Mouse (Mus musculus): ENCODE measurements around the gene Jagn1. TPM values are rescaled to one million over a fixed set of nuclear protein-coding genes. Genes with fewer than 3 reads are reported as not detected.
A peak's percentile ranks its signal among the peaks of the same experiment; 100 is the strongest.

Jagn1 gene
- polyA plus RNA-seq, 1 experiment from 2014 or later = 56.0 TPM

- Histone ChIP-seq H3K4me3 (no peak within 1 kb of the TSS), H3K4me2 (no peak within 1 kb of the TSS), H3K9me3 (replicated peaks) (no peaks in the 10 kb centered on the region), H3K36me3 (no peaks in the 10 kb centered on the region), H3K27me3 (replicated peaks) (no peaks in the 10 kb centered on the region), H3K4me1 (no peaks in the 10 kb centered on the region), H3K27ac (no peak within 1 kb of the TSS), H3K9ac (no peak within 1 kb of the TSS)
- 24% methylated on average over 10 of the region's 10 CpGs for WGBS (ENCODE audit: insufficient replicate concordance)
- no peak for ATAC-seq
Measured at GRCm38 (mm10) chr6:113457952-113458534, 15.7 kb downstream of the Jagn1 start, which contains the start of gene Il17re. Il17re (plus strand) TSS chr6:113458484.

- H3K27ac ChIP-seq = no peak overlapping the region
- no peak for ATAC-seq
- no peaks in the 10 kb centered on the region for H3K4me1 ChIP-seq
- H3K9ac ChIP-seq = no peak overlapping the region
- 63% methylated on average over 10 of the region's 10 CpGs for WGBS (ENCODE audit: insufficient replicate concordance)
- no peak overlapping the region for H3K4me2 ChIP-seq
- H3K4me3 ChIP-seq = no peak overlapping the region
- H3K9me3 ChIP-seq (replicated peaks) = no peaks in the 10 kb centered on the region
- no peaks in the 10 kb centered on the region for H3K27me3 ChIP-seq (replicated peaks)
- H3K36me3 ChIP-seq = no peaks in the 10 kb centered on the region
Measured at GRCm38 (mm10) chr6:113458635-113459034, 16.3 kb downstream of the Jagn1 start.

- Histone ChIP-seq H3K9ac (no peak overlapping the region), H3K9me3 (replicated peaks) (no peaks in the 10 kb centered on the region), H3K36me3 (no peaks in the 10 kb centered on the region), H3K4me3 (no peak overlapping the region), H3K27ac (no peak overlapping the region), H3K4me2 (no peak overlapping the region), H3K4me1 (peaks cover 3% of the 10 kb centered on the region), H3K27me3 (replicated peaks) (peaks cover 29% of the 10 kb centered on the region; the same call in 1 of the 2 replicates)
- no peak for ATAC-seq
- WGBS (ENCODE audit: insufficient replicate concordance) = 58% methylated on average over 7 of the region's 7 CpGs
Measured at GRCm38 (mm10) chr6:113464040-113464439, 21.7 kb downstream of the Jagn1 start.

- Histone ChIP-seq H3K4me3 (no peak overlapping the region), H3K36me3 (no peaks in the 10 kb centered on the region), H3K27ac (no peak overlapping the region), H3K9ac (no peak overlapping the region), H3K4me1 (peaks cover 13% of the 10 kb centered on the region), H3K27me3 (replicated peaks) (peaks cover 44% of the 10 kb centered on the region), H3K9me3 (replicated peaks) (no peaks in the 10 kb centered on the region), H3K4me2 (no peak overlapping the region)
- WGBS (ENCODE audit: insufficient replicate concordance) = 51% methylated on average over 5 of the region's 5 CpGs
- no peak for ATAC-seq
Measured at GRCm38 (mm10) chr6:113465602-113466001, 23.2 kb downstream of the Jagn1 start.

- H3K9ac ChIP-seq = no peak overlapping the region
- peak overlapping the region; percentile 75 for H3K4me2 ChIP-seq
- peaks cover 64% of the 10 kb centered on the region for H3K27me3 ChIP-seq (replicated peaks)
- peaks cover 21% of the 10 kb centered on the region for H3K4me1 ChIP-seq
- WGBS (ENCODE audit: insufficient replicate concordance) = 44% methylated on average over 3 of the region's 3 CpGs
- H3K27ac ChIP-seq = no peak overlapping the region
- no peaks in the 10 kb centered on the region for H3K9me3 ChIP-seq (replicated peaks)
- no peak for ATAC-seq
- H3K4me3 ChIP-seq = no peak overlapping the region
- H3K36me3 ChIP-seq = no peaks in the 10 kb centered on the region
Measured at GRCm38 (mm10) chr6:113468512-113468911, 26.1 kb downstream of the Jagn1 start.

GRCm38 (mm10) chr6:113469021-113469420 is 26.7 kb downstream of the Jagn1 start:
- Histone ChIP-seq H3K9ac (peak overlapping the region; percentile 56; the same call in 1 of the 2 replicates), H3K36me3 (no peaks in the 10 kb centered on the region), H3K4me3 (peak overlapping the region; percentile 34), H3K4me2 (peak overlapping the region; percentile 75), H3K9me3 (replicated peaks) (no peaks in the 10 kb centered on the region), H3K27me3 (replicated peaks) (peaks cover 62% of the 10 kb centered on the region), H3K27ac (no peak overlapping the region), H3K4me1 (peaks cover 21% of the 10 kb centered on the region)
- ATAC-seq = peak; percentile 61; the same call in 1 of the 2 replicates
- WGBS (ENCODE audit: insufficient replicate concordance) = 5% methylated on average over 9 of the region's 9 CpGs

GRCm38 (mm10) chr6:113469432-113469831 is 27.1 kb downstream of the Jagn1 start:
- Histone ChIP-seq H3K4me1 (peaks cover 21% of the 10 kb centered on the region), H3K4me2 (peak overlapping the region; percentile 75), H3K36me3 (no peaks in the 10 kb centered on the region), H3K4me3 (peak overlapping the region; percentile 34), H3K27me3 (replicated peaks) (peaks cover 58% of the 10 kb centered on the region), H3K9ac (peak overlapping the region; percentile 56), H3K27ac (no peak overlapping the region), H3K9me3 (replicated peaks) (no peaks in the 10 kb centered on the region)
- ATAC-seq = peak; percentile 61
- 2% methylated on average over 31 of the region's 31 CpGs for WGBS (ENCODE audit: insufficient replicate concordance)

GRCm38 (mm10) chr6:113471297-113471936 is 29.0 kb downstream of the Jagn1 start, which contains the start of gene Il17rc:
Il17rc (plus strand) TSS chr6:113471427.
- WGBS (ENCODE audit: insufficient replicate concordance) = 43% methylated on average over 12 of the region's 12 CpGs
- no peaks in the 10 kb centered on the region for H3K36me3 ChIP-seq
- H3K4me2 ChIP-seq = peak within 1 kb of the TSS; percentile 45
- H3K4me3 ChIP-seq = 0 out of 2 replicates have a peak within 1 kb of the TSS, but pooled peaks have one; percentile 12
- H3K27me3 ChIP-seq (replicated peaks) = peaks cover 53% of the 10 kb centered on the region
- peak within 1 kb of the TSS; percentile 9; the same call in 1 of the 2 replicates for H3K9ac ChIP-seq
- H3K9me3 ChIP-seq (replicated peaks) = no peaks in the 10 kb centered on the region
- no peak within 1 kb of the TSS for H3K27ac ChIP-seq
- ATAC-seq = no peak
- H3K4me1 ChIP-seq = peaks cover 21% of the 10 kb centered on the region

- Histone ChIP-seq H3K9me3 (replicated peaks) (no peaks in the 10 kb centered on the region), H3K4me1 (peaks cover 21% of the 10 kb centered on the region), H3K4me2 (0 out of 2 replicates have a peak overlapping the region, but pooled peaks have one; percentile 45), H3K36me3 (no peaks in the 10 kb centered on the region), H3K27me3 (replicated peaks) (peaks cover 60% of the 10 kb centered on the region), H3K27ac (no peak overlapping the region), H3K9ac (no peak overlapping the region), H3K4me3 (no peak overlapping the region)
- no peak for ATAC-seq
- 67% methylated on average over 10 of the region's 10 CpGs for WGBS (ENCODE audit: insufficient replicate concordance)
Measured at GRCm38 (mm10) chr6:113472061-113472460, 29.7 kb downstream of the Jagn1 start.

- Histone ChIP-seq H3K27ac (no peak overlapping the region), H3K27me3 (replicated peaks) (peaks cover 61% of the 10 kb centered on the region), H3K4me3 (no peak overlapping the region), H3K4me1 (peaks cover 21% of the 10 kb centered on the region), H3K9me3 (replicated peaks) (no peaks in the 10 kb centered on the region), H3K9ac (no peak overlapping the region), H3K36me3 (no peaks in the 10 kb centered on the region), H3K4me2 (no peak overlapping the region)
- WGBS (ENCODE audit: insufficient replicate concordance) = 57% methylated on average over 2 of the region's 2 CpGs
- ATAC-seq = no peak
Measured at GRCm38 (mm10) chr6:113473246-113473645, 30.9 kb downstream of the Jagn1 start.

GRCm38 (mm10) chr6:113473715-113474114 is 31.3 kb downstream of the Jagn1 start:
- Histone ChIP-seq H3K27me3 (replicated peaks) (peaks cover 65% of the 10 kb centered on the region), H3K27ac (no peak overlapping the region), H3K4me1 (peaks cover 21% of the 10 kb centered on the region), H3K4me2 (no peak overlapping the region), H3K9ac (no peak overlapping the region), H3K4me3 (no peak overlapping the region), H3K36me3 (no peaks in the 10 kb centered on the region), H3K9me3 (replicated peaks) (no peaks in the 10 kb centered on the region)
- 64% methylated on average over 6 of the region's 6 CpGs for WGBS (ENCODE audit: insufficient replicate concordance)
- ATAC-seq = no peak

GRCm38 (mm10) chr6:113477353-113477752 is 35.0 kb downstream of the Jagn1 start:
- Histone ChIP-seq H3K27me3 (replicated peaks) (peaks cover 67% of the 10 kb centered on the region), H3K27ac (no peak overlapping the region)
- 30% methylated on average over 7 of the region's 7 CpGs for WGBS (ENCODE audit: insufficient replicate concordance)

More at GRCm38 (mm10) chr6:113477353-113477752, 35.0 kb downstream of the Jagn1 start:
- Histone ChIP-seq H3K4me3 (no peak overlapping the region), H3K36me3 (no peaks in the 10 kb centered on the region), H3K9ac (no peak overlapping the region), H3K9me3 (replicated peaks) (no peaks in the 10 kb centered on the region), H3K4me1 (peaks cover 9% of the 10 kb centered on the region), H3K4me2 (no peak overlapping the region)
- no peak for ATAC-seq
